Mouse (Mus musculus): ENCODE data around the gene Flt1. TPM values are rescaled to one million over a fixed set of nuclear protein-coding genes. Genes with fewer than 3 reads are reported as not detected.
A peak's percentile ranks its signal among the peaks of the same experiment; 100 is the strongest.

Flt1 gene
- polyA plus RNA-seq, 1 experiment from 2014 or later: 9.6 TPM

DNA sequence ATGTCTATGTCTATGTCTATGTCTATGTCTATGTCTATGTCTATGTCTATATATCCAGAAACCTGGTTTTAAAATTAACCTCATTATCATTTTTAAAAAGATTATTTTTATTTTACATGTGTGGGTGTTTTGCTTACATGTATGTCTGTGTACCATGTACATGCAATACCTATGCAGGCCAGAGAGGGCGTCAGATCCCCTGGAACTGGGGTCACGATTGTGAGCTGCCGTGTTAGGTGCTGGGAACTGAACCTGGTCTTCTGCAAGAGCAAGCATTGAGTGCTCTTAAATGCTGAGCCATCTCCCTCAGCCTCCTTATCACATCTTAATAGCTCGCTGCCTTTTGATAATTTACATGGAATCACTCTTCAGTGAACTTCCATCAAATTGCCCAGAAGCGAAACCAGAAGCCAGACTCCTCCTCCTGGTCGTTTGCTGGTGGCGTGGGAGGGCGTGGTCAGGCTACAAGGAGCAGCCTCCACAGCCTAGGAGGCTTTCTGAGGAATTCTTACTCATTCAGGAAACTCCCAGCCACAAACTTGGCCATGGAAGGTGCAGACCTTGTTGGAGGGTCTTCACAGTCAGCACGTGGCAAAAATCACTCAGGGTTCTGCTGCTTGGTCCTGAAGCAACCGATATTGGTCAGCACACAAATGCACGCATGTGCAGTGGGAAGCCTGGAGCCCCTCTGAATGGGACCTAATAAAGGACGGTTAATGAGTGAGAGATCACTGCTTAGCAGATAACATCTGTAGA, 32.2 kb upstream of the Flt1 start:
- ATAC-seq (replicated peaks; ENCODE audit: insufficient number of reproducible peaks, low FRiP score, low TSS enrichment, low read depth) (0 out of 2 replicates have a peak, but pooled peaks have one; percentile 15), DNase-seq (ENCODE audit: low spot score) (no peak)
- Histone ChIP-seq H3K27ac (replicated peaks; ENCODE audit: low read depth, low read length) (no peak overlapping the region), H3K4me1 (ENCODE audit: control insufficient read depth, insufficient read depth, low read length) (no peaks in the 10 kb centered on the region), H3K9ac (replicated peaks; ENCODE audit: low read length) (no peak overlapping the region), H3K27me3 (ENCODE audit: control insufficient read depth, insufficient read depth, low read length) (peaks cover 3% of the 10 kb centered on the region), H3K4me3 (ENCODE audit: low read depth, low read length) (no peak overlapping the region), H3K36me3 (replicated peaks; ENCODE audit: control insufficient read depth, insufficient read depth, low read depth, low read length) (no peaks in the 10 kb centered on the region), H3K9me3 (replicated peaks; ENCODE audit: control insufficient read depth, low read length) (no peaks in the 10 kb centered on the region), H3K4me2 (ENCODE audit: low read depth, low read length) (no peak overlapping the region)
- 63% methylated on average over 12 of the region's 12 CpGs for WGBS

GRCm38 (mm10) chr5:147752914-147753341, 27.1 kb upstream of the Flt1 start:
- DNase-seq (ENCODE audit: low spot score) (no peak), ATAC-seq (replicated peaks; ENCODE audit: insufficient number of reproducible peaks, low FRiP score, low TSS enrichment, low read depth) (no peak)
- no peaks in the 10 kb centered on the region for H3K9me3 ChIP-seq (replicated peaks; ENCODE audit: control insufficient read depth, low read length)
- no peaks in the 10 kb centered on the region for H3K36me3 ChIP-seq (replicated peaks; ENCODE audit: control insufficient read depth, insufficient read depth, low read depth, low read length)
- peak overlapping the region; percentile 37 for H3K4me2 ChIP-seq (ENCODE audit: low read depth, low read length)
- H3K27ac ChIP-seq (replicated peaks; ENCODE audit: low read depth, low read length): no peak overlapping the region
- peak overlapping the region; percentile 17; the same call in 1 of the 2 replicates for H3K4me3 ChIP-seq (ENCODE audit: low read depth, low read length)
- under 1% methylated on average over 25 of the region's 25 CpGs for WGBS
- peaks cover 3% of the 10 kb centered on the region; the same call in 1 of the 2 replicates for H3K4me1 ChIP-seq (ENCODE audit: control insufficient read depth, insufficient read depth, low read length)
- peaks cover 16% of the 10 kb centered on the region for H3K27me3 ChIP-seq (ENCODE audit: control insufficient read depth, insufficient read depth, low read length)
- H3K9ac ChIP-seq (replicated peaks; ENCODE audit: low read length): no peak overlapping the region

- no peak overlapping the region for H3K27ac ChIP-seq (replicated peaks; ENCODE audit: low read depth, low read length)
- WGBS: 0% methylated on average over 28 of the region's 28 CpGs
- H3K4me2 ChIP-seq (ENCODE audit: low read depth, low read length): peak overlapping the region; percentile 60
- H3K4me1 ChIP-seq (ENCODE audit: control insufficient read depth, insufficient read depth, low read length): peaks cover 3% of the 10 kb centered on the region; the same call in 1 of the 2 replicates
- peaks cover 16% of the 10 kb centered on the region for H3K27me3 ChIP-seq (ENCODE audit: control insufficient read depth, insufficient read depth, low read length)
- peak overlapping the region; percentile 44; the same call in 1 of the 2 replicates for H3K9ac ChIP-seq (replicated peaks; ENCODE audit: low read length)
- H3K4me3 ChIP-seq (ENCODE audit: low read depth, low read length): peak overlapping the region; percentile 30
- peak; percentile 53 for DNase-seq (ENCODE audit: low spot score)
- no peaks in the 10 kb centered on the region for H3K9me3 ChIP-seq (replicated peaks; ENCODE audit: control insufficient read depth, low read length)
- ATAC-seq (replicated peaks; ENCODE audit: insufficient number of reproducible peaks, low FRiP score, low TSS enrichment, low read depth): 0 out of 2 replicates have a peak, but pooled peaks have one; percentile 45
- no peaks in the 10 kb centered on the region for H3K36me3 ChIP-seq (replicated peaks; ENCODE audit: control insufficient read depth, insufficient read depth, low read depth, low read length)
Observed at GRCm38 (mm10) chr5:147751673-147752130, 25.9 kb upstream of the Flt1 start.

GRCm38 (mm10) chr5:147749972-147750371, 24.2 kb upstream of the Flt1 start:
- Histone ChIP-seq H3K27me3 (ENCODE audit: control insufficient read depth, insufficient read depth, low read length) (peaks cover 16% of the 10 kb centered on the region), H3K9me3 (replicated peaks; ENCODE audit: control insufficient read depth, low read length) (no peaks in the 10 kb centered on the region)
- 6% methylated on average over 5 of the region's 5 CpGs for WGBS

DNA sequence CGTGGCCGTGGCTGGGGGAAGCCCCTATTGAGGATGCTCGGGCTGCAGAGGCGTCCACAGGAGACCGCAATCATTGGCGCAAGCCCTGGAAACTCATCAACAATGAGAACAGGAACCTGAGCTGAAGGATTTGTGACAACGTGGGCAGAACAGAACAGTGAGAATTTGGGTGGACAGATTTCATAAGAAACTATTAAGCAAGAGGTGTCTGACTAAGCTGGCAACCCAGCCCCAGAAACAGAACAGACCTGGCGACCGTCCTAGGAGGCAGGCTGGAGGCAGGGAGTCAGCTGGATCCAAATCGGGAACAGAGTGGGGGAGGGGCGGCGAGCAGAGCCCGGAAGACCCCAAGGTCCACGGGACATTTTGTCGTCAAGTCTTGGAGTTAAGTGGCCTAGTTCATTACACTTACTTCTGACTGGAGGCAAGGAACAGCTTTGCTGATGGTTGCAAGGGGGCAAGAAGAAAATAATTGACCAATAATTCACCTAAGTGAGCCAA, 22.3 kb upstream of the Flt1 start:
- Histone ChIP-seq H3K4me1 (ENCODE audit: control insufficient read depth, insufficient read depth, low read length) (peaks cover 3% of the 10 kb centered on the region; the same call in 1 of the 2 replicates), H3K9ac (replicated peaks; ENCODE audit: low read length) (0 out of 2 replicates have a peak overlapping the region, but pooled peaks have one; percentile 22), H3K9me3 (replicated peaks; ENCODE audit: control insufficient read depth, low read length) (no peaks in the 10 kb centered on the region), H3K4me3 (ENCODE audit: low read depth, low read length) (0 out of 2 replicates have a peak overlapping the region, but pooled peaks have one; percentile 6), H3K27ac (replicated peaks; ENCODE audit: low read depth, low read length) (no peak overlapping the region), H3K27me3 (ENCODE audit: control insufficient read depth, insufficient read depth, low read length) (peaks cover 14% of the 10 kb centered on the region), H3K4me2 (ENCODE audit: low read depth, low read length) (peak overlapping the region; percentile 29), H3K36me3 (replicated peaks; ENCODE audit: control insufficient read depth, insufficient read depth, low read depth, low read length) (no peaks in the 10 kb centered on the region)
- WGBS: 2% methylated on average over 15 of the region's 15 CpGs
- no peak for ATAC-seq (replicated peaks; ENCODE audit: insufficient number of reproducible peaks, low FRiP score, low TSS enrichment, low read depth)
- peak; percentile 54 for DNase-seq (ENCODE audit: low spot score)

More at GRCm38 (mm10) chr5:147749972-147750371, 24.2 kb upstream of the Flt1 start:
- peaks cover 3% of the 10 kb centered on the region; the same call in 1 of the 2 replicates for H3K4me1 ChIP-seq (ENCODE audit: control insufficient read depth, insufficient read depth, low read length)
- ATAC-seq (replicated peaks; ENCODE audit: insufficient number of reproducible peaks, low FRiP score, low TSS enrichment, low read depth) (no peak), DNase-seq (ENCODE audit: low spot score) (peak; percentile 36)
- no peak overlapping the region for H3K27ac ChIP-seq (replicated peaks; ENCODE audit: low read depth, low read length)
- no peaks in the 10 kb centered on the region for H3K36me3 ChIP-seq (replicated peaks; ENCODE audit: control insufficient read depth, insufficient read depth, low read depth, low read length)
- no peak overlapping the region for H3K4me2 ChIP-seq (ENCODE audit: low read depth, low read length)
- no peak overlapping the region for H3K9ac ChIP-seq (replicated peaks; ENCODE audit: low read length)
- no peak overlapping the region for H3K4me3 ChIP-seq (ENCODE audit: low read depth, low read length)

GRCm38 (mm10) chr5:147744900-147745653, 19.3 kb upstream of the Flt1 start:
- no peaks in the 10 kb centered on the region; the same call in 1 of the 2 replicates for H3K27me3 ChIP-seq (ENCODE audit: control insufficient read depth, insufficient read depth, low read length)

GRCm38 (mm10) chr5:147742468-147743111, 16.8 kb upstream of the Flt1 start:
- ATAC-seq (replicated peaks; ENCODE audit: insufficient number of reproducible peaks, low FRiP score, low TSS enrichment, low read depth) (no peak), DNase-seq (ENCODE audit: low spot score) (no peak)
- no peaks in the 10 kb centered on the region for H3K36me3 ChIP-seq (replicated peaks; ENCODE audit: control insufficient read depth, insufficient read depth, low read depth, low read length)
- H3K9me3 ChIP-seq (replicated peaks; ENCODE audit: control insufficient read depth, low read length): no peaks in the 10 kb centered on the region
- no peak overlapping the region for H3K4me3 ChIP-seq (ENCODE audit: low read depth, low read length)
- no peak overlapping the region for H3K27ac ChIP-seq (replicated peaks; ENCODE audit: low read depth, low read length)
- H3K27me3 ChIP-seq (ENCODE audit: control insufficient read depth, insufficient read depth, low read length): no peaks in the 10 kb centered on the region
- no peak overlapping the region for H3K4me2 ChIP-seq (ENCODE audit: low read depth, low read length)
- 85% methylated on average over 9 of the region's 9 CpGs for WGBS
- H3K9ac ChIP-seq (replicated peaks; ENCODE audit: low read length): no peak overlapping the region
- H3K4me1 ChIP-seq (ENCODE audit: control insufficient read depth, insufficient read depth, low read length): no peaks in the 10 kb centered on the region

More at GRCm38 (mm10) chr5:147744900-147745653, 19.3 kb upstream of the Flt1 start:
- H3K27ac ChIP-seq (replicated peaks; ENCODE audit: low read depth, low read length): no peak overlapping the region
- no peak overlapping the region for H3K9ac ChIP-seq (replicated peaks; ENCODE audit: low read length)
- WGBS: 93% methylated on average over 21 of the region's 21 CpGs
- no peak overlapping the region for H3K4me2 ChIP-seq (ENCODE audit: low read depth, low read length)
- no peaks in the 10 kb centered on the region for H3K9me3 ChIP-seq (replicated peaks; ENCODE audit: control insufficient read depth, low read length)
- ATAC-seq (replicated peaks; ENCODE audit: insufficient number of reproducible peaks, low FRiP score, low TSS enrichment, low read depth) (no peak), DNase-seq (ENCODE audit: low spot score) (no peak)
- H3K4me1 ChIP-seq (ENCODE audit: control insufficient read depth, insufficient read depth, low read length): no peaks in the 10 kb centered on the region
- H3K36me3 ChIP-seq (replicated peaks; ENCODE audit: control insufficient read depth, insufficient read depth, low read depth, low read length): no peaks in the 10 kb centered on the region
- H3K4me3 ChIP-seq (ENCODE audit: low read depth, low read length): no peak overlapping the region
